Mouse (Mus musculus) forebrain, embryonic 12.5 days (tissue): ENCODE data around the gene Slc6a15. TPM values are rescaled to one million over a fixed set of nuclear protein-coding genes. Genes with fewer than 3 reads are reported as not detected.

Experiments used
- ATAC-seq: fragments of 200-750 bp; cut with Nextera tagmentation; 2 replicates; pipeline ENCODE4 v1.8.0; 2017; ENCODE audit warnings: moderate TSS enrichment; ENCODE audit not compliant: low FRiP score
- H3K27ac ChIP-seq: fragments of 300-500 bp; sonication (generic); 2 replicates; pipeline ENCODE4 v1.5.1; 2016; ENCODE audit warnings: mild to moderate bottlenecking
- H3K27me3 ChIP-seq: fragments of 300-500 bp; sonication (generic); 2 replicates; pipeline ENCODE4 v1.6.1; 2016; ENCODE audit warnings: mild to moderate bottlenecking
- H3K36me3 ChIP-seq: fragments of 300-500 bp; sonication (generic); replicated peaks from 2 replicates; pipeline ENCODE4 v1.6.1; 2016; ENCODE audit warnings: mild to moderate bottlenecking
- H3K4me1 ChIP-seq: fragments of 300-500 bp; sonication (generic); 2 replicates; pipeline ENCODE4 v1.6.1; 2016
- H3K4me2 ChIP-seq: fragments of 300-500 bp; sonication (generic); 2 replicates; pipeline ENCODE4 v1.6.1; 2016; ENCODE audit warnings: mild to moderate bottlenecking, moderate library complexity
- H3K4me3 ChIP-seq: fragments of 300-500 bp; sonication (generic); replicated peaks from 2 replicates; pipeline ENCODE4 v1.5.1; 2016; ENCODE audit warnings: mild to moderate bottlenecking
- H3K9ac ChIP-seq: fragments of 300-500 bp; sonication (generic); 2 replicates; pipeline ENCODE4 v1.6.1; 2016; ENCODE audit warnings: mild to moderate bottlenecking
- H3K9me3 ChIP-seq: fragments of 300-500 bp; sonication (generic); 2 replicates; pipeline ENCODE4 v1.6.1; 2016
- WGBS: fragments of 180-500 bp; shearing (Covaris S2); methylation state at CpG from one replicate; pipeline ENCODE4 v1.1.7; 2016; 5-methylcytosine and 5-hydroxymethylcytosine counted together
- polyA plus RNA-seq: library from polyadenylated mRNA; unstranded; fragments of >200 nt; fragmentation: Nextera tagmentation; extraction: Ambion mirVana; gene quantifications from 2 replicates; pipeline ENCODE4 v1.2.1, GENCODE M21; 2016

Slc6a15 gene
- polyA plus RNA-seq, 1 experiment from 2014 or later, result 31.0 TPM

GRCm38 (mm10) chr10:103448340-103448739 is 80.8 kb downstream of the Slc6a15 start:
- no peak for ATAC-seq
- H3K9ac ChIP-seq, result no peak overlapping the region
- H3K9me3 ChIP-seq, result no peaks in the 10 kb centered on the region
- H3K36me3 ChIP-seq, result no peaks in the 10 kb centered on the region
- no peaks in the 10 kb centered on the region for H3K4me1 ChIP-seq
- H3K4me2 ChIP-seq, result no peak overlapping the region
- 16% methylated on average over 2 of the region's 2 CpGs for whole genome bisulfite sequencing
- no peak overlapping the region for H3K27ac ChIP-seq
- no peak overlapping the region for H3K4me3 ChIP-seq
- H3K27me3 ChIP-seq, result no peaks in the 10 kb centered on the region

- Histone ChIP-seq H3K4me3 (no peak overlapping the region), H3K4me2 (no peak overlapping the region), H3K27me3 (no peaks in the 10 kb centered on the region), H3K4me1 (no peaks in the 10 kb centered on the region), H3K36me3 (no peaks in the 10 kb centered on the region), H3K9ac (no peak overlapping the region), H3K27ac (no peak overlapping the region), H3K9me3 (no peaks in the 10 kb centered on the region)
- WGBS, result 47% methylated on average over 1 of the region's 1 CpGs
- ATAC-seq, result no peak
These were observed 90.3 kb downstream of the Slc6a15 start for GRCm38 (mm10) chr10:103457896-103458295.

Other genes starting within 250 kb of the Slc6a15 start
- 2.9 and 3.2 TPM in 2 replicates for gene Lrriq1, start 131.5 kb upstream of the Slc6a15 start, polyA plus RNA-seq